Mouse (Mus musculus): Measurements from ENCODE around the gene Parp4. TPM values are rescaled to one million over a fixed set of nuclear protein-coding genes. Genes with fewer than 3 reads are reported as not detected.

Parp4 gene
- polyA plus RNA-seq, 1 experiment from 2014 or later, result 4.6 TPM

GRCm38 (mm10) chr14:56697836-56698235 lies 122.4 kb downstream of the Parp4 start:
- ATAC-seq, result no peak
- H3K36me3 ChIP-seq, result peaks cover 30% of the 10 kb centered on the region

GRCm38 (mm10) chr14:56702644-56703043 lies 127.2 kb downstream of the Parp4 start:
- Histone ChIP-seq H3K4me3 (replicated peaks) (no peak overlapping the region), H3K9me3 (no peaks in the 10 kb centered on the region), H3K4me2 (replicated peaks) (no peak overlapping the region), H3K27ac (no peak overlapping the region), H3K9ac (no peak overlapping the region), H3K36me3 (peaks cover 11% of the 10 kb centered on the region; the same call in 1 of the 2 replicates), H3K4me1 (replicated peaks) (no peaks in the 10 kb centered on the region), H3K27me3 (replicated peaks) (no peaks in the 10 kb centered on the region)
- WGBS, result 87% methylated on average over 4 of the region's 4 CpGs
- no peak for ATAC-seq

More at GRCm38 (mm10) chr14:56697836-56698235, 122.4 kb downstream of the Parp4 start:
- Histone ChIP-seq H3K9me3 (no peaks in the 10 kb centered on the region), H3K27me3 (replicated peaks) (no peaks in the 10 kb centered on the region), H3K4me1 (replicated peaks) (no peaks in the 10 kb centered on the region), H3K27ac (no peak overlapping the region), H3K4me3 (replicated peaks) (no peak overlapping the region), H3K9ac (no peak overlapping the region), H3K4me2 (replicated peaks) (no peak overlapping the region)
- 91% methylated on average over 5 of the region's 5 CpGs for WGBS

- no peak overlapping the region for H3K4me3 ChIP-seq (replicated peaks)
- WGBS, result 66% methylated on average over 4 of the region's 4 CpGs
- no peak overlapping the region for H3K27ac ChIP-seq
- no peak overlapping the region for H3K9ac ChIP-seq
- 0 out of 2 replicates have a peak, but pooled peaks cover under 1% of the 10 kb centered on the region for H3K36me3 ChIP-seq
- H3K9me3 ChIP-seq, result no peaks in the 10 kb centered on the region
- H3K4me1 ChIP-seq (replicated peaks), result no peaks in the 10 kb centered on the region
- H3K27me3 ChIP-seq (replicated peaks), result no peaks in the 10 kb centered on the region
- no peak overlapping the region for H3K4me2 ChIP-seq (replicated peaks)
- ATAC-seq, result no peak
Measured at GRCm38 (mm10) chr14:56705687-56706086, 130.3 kb downstream of the Parp4 start.

Other genes with a start within 250 kb of the Parp4 start
- 0.26 and 0.91 TPM in 2 replicates for gene Atp12a, start 210.6 kb upstream of the Parp4 start, polyA plus RNA-seq (2015; fragmentation: Nextera tagmentation; extraction: Ambion mirVana)
- 1.7 and 1.9 TPM in 2 replicates for gene Rnf17, start 173.0 kb upstream of the Parp4 start, polyA plus RNA-seq (2015; fragmentation: Nextera tagmentation; extraction: Ambion mirVana)
- gene Cenpj, start 194 bp upstream of the Parp4 start, polyA plus RNA-seq (2015; fragmentation: Nextera tagmentation; extraction: Ambion mirVana), result 6.3 and 7.1 TPM in 2 replicates
- 26.3 and 26.5 TPM in 2 replicates for gene Mphosph8, start 92.6 kb downstream of the Parp4 start, polyA plus RNA-seq (2015; fragmentation: Nextera tagmentation; extraction: Ambion mirVana)
- 20.5 and 24.7 TPM in 2 replicates for gene Pspc1, start 202.7 kb downstream of the Parp4 start, polyA plus RNA-seq (2015; fragmentation: Nextera tagmentation; extraction: Ambion mirVana)
- 18.5 and 19.4 TPM in 2 replicates for gene Zmym5, start 236.1 kb downstream of the Parp4 start, polyA plus RNA-seq (2015; fragmentation: Nextera tagmentation; extraction: Ambion mirVana)

Data from intestine, embryonic 15.5 days (tissue).